Mouse (Mus musculus) v-Abl transformed pro-B cells (cell line): ENCODE results near the gene Tmem164.

ENCODE experiments used
- in situ Hi-C, 2 experiments: fragments of 400-800 bp; cut with MboI; formaldehyde crosslinking; loops; one replicate each; pipeline ENCODE4 v1.15.1; 2025; ENCODE audit not compliant: unreplicated experiment in 2 of 2

Tmem164 gene

DNA sequence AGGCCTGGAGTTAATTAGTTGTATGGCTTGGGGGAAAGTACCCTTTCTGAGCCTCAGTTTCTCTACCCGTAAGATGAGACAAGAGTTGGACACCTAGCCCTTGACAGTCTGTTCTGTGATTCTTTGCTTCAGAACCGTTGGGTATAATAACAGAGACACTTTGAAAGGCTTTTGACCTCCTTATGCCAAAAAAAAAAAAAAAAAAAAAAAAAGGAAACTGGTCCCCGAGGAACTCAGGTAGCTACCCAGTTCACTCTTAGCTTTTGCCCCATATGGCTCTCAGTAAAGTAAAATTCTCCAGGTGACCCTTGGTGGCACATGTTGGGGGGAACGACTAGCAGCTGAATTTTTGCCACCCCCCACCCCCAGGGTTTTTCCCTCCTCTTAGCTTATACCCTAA, 3.5 kb downstream of the Tmem164 start:
- in situ Hi-C loops: loop anchor here (10.0 to 25.0 kb wide), 3 partner anchors 120 to 297 kb away; partner anchors contain the start of gene Acsl4 (in 2 of the 2)

DNA sequence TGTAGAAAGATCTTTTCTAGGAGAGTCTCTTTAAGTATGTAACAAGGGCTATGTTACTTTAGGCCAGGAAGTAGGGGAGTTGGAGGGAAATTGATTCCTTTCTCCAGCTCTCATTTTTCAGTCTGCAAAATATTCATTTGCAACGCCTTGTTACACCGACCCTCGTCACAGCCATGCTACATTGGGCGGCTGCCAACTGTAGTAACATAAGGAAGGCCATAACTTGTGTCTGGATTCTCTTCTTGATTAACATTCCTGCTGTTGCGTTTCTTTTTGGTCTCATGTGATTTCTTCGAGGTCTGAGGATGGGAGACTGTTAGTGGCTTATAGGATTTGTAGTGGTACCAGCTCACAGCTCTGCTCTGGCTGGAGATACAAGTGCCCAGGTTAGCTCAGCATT, 4.5 kb downstream of the Tmem164 start:
- in situ Hi-C loops: loop anchor here (10.0 to 25.0 kb wide), 3 partner anchors 119 to 298 kb away; partner anchors contain the start of gene Acsl4 (in 2 of the 2)

DNA sequence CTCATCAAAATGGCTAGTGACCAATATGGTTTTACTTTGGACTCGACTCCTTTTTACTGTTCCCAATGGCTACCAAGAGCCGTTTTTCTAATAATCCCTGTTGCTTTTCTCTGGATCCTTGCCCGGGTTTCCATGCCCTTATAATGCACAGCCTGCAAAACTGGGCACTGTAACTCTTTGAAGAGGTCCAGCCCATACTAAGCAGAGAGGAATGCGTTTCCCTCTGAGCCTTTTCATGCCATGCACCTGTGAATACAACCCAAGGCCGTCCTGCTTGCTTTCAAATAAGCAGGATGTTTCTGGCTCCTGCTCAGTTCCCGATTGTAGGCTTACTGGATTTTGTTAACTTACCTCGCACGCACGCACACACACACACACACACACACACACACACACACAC, 7.3 kb downstream of the Tmem164 start:
- in situ Hi-C loops: loop anchor here (10.0 to 25.0 kb wide), 3 partner anchors 116 to 301 kb away; partner anchors contain the start of gene Acsl4 (in 2 of the 2)

DNA sequence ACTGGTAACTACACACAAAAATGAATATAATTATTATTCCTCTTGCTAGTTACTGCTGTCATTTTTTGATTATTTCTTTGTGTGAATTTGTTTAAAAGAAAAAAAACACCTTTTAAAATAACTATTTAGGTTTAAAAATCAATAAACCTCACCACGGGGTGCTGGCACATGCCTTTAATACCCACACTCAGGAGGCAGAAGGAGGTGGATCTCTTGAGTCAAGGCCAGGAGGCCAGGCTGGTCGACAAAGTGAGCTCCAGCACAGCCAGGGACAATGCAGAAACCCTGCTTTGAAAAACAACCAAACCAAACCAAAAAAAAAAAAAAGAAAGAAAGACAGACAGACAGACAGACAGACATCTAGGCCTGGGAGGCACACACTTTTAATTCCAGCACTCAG, 12.1 kb downstream of the Tmem164 start:
- in situ Hi-C loops: loop anchor here (25.0 kb wide), 2 partner anchors 131 to 306 kb away; partner anchors contain the start of gene Acsl4 (in 2 of the 2)

DNA sequence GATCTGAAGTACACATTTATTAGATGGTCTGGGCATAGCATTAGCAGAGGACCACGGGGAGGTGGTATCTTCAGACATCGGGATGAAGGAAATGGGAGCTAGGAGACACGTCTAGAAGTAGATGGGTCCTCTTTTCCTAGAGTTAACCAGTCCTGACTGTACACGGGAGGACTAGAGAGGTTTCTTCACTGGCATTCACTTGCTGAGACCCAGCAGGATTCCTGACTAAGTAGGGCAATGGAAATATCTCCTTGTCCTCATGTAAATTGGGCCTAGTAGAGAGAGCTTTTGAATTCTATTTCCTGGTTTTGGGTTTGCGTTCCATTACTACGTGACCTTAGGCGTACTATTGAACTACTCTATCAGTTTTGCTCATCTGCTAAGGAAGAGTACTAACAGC, 13.1 kb downstream of the Tmem164 start:
- in situ Hi-C loops: loop anchor here (25.0 kb wide), 2 partner anchors 132 to 307 kb away; partner anchors contain the start of gene Acsl4 (in 2 of the 2)

DNA sequence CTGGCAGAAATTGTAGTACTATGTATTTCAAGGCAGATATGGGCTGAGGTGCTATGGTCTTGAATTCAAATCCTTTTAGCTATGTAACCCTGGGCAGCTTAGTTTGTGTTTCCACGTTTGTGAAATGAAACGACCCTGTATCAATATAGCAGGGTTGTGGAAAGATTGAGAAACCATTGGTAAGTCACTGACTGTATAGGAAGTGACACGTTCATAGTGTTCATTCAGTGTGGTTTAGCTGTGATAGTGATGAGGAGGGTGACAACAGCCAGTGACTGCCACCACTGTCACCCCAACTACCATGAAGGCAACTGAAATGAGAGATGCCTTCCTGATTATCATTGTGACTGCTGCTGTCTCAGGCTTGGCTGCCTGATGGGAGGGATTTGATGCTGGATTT, 13.7 kb downstream of the Tmem164 start:
- in situ Hi-C loops: loop anchor here (25.0 kb wide), 2 partner anchors 133 to 308 kb away; partner anchors contain the start of gene Acsl4 (in 2 of the 2)

DNA sequence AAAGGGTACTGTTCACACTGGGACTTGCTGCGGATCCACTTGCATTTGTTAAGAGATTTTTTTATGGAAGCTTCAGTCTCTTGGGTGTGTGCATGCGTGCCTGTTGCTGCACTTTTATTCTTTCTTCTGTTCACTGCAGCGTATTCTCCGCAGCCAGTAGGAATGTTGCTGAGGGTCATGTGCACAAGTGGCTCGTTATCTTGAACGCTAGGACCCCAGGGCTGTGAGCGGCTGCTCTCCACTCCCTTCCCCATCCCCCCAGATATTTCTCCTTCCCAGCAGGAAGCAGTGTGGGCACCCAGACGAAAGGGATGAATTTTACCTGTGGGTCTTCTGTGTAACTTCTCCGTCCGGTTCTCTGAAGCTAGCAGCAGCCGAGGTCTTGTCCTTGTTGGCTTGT, 15.6 kb downstream of the Tmem164 start:
- in situ Hi-C loops: loop anchor here (25.0 kb wide), 2 partner anchors 134 to 309 kb away; partner anchors contain the start of gene Acsl4 (in 2 of the 2)

DNA sequence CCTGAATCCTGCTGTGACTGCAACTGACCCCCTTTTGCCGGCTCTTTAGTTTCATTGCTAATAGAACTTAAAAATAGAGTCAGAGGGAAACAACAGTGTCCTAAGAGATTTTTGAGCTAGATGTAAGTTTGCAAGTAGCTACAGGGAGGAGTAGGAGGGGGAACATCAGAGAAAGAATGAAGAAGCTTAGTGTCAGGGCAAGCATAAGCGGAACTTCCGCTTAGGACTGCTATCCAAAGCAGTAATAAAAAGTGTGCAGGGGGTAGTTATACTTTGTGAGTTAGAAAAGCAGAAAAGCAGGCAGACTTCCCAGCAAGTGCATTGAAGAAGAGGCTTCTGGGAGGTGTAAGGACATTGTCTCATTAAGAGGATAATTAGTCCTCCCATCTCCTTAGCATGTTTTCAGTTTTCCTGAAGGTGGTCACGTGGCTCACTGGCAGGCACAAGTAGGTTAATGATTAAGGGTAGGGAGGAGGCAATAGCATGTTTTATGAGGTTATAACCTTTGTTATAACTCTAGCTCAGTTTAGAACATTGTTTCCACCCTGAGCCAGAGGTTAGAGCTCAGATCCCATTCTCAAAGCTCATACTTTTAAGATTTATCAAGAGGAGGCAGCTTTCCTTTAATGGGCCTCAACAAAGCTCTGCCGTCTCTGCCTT, 16.5 kb downstream of the Tmem164 start:
- in situ Hi-C loops: loop anchor here (25.0 kb wide), 2 partner anchors 135 to 310 kb away; partner anchors contain the start of gene Acsl4 (in 2 of the 2)

DNA sequence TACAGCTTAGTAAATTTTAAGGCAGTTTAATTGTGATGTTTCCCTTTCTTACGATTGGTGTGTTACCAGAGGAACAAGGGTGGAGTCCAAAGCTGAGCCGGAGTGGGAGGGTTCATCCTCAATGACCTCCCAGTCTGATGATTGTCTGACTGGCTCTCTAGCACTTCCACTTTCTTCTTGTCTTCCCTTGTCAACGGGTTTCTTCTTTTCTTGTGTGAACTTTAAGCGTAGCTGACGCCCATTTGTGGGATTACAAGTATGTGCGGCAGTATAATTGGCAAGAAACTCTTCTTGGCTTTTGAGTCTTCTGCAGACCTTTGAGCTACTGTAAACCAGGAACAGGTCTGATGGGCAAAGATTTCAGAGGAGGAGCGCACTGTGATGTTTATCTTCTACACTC, 17.0 kb downstream of the Tmem164 start:
- in situ Hi-C loops: loop anchor here (25.0 kb wide), 2 partner anchors 136 to 311 kb away; partner anchors contain the start of gene Acsl4 (in 2 of the 2)

DNA sequence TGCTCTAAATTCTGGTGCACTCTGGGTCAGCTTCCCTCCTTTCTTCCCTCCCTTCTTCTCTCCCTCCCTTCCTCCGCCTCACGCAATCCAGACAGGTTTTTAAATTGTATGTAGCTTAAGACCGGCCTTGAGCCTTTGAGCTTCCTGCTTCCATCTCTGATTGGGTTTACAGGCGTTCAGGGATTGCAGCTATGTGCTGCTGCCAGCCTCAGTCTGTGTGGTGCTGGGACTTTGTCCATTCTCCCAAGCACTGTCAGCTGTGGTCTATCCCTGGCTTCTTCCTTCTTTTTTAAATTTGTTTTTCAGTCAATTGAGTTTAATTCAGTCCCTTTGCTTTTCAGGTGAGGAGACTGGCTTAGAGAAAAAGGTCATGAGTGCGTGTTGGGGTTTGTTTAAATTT, 20.9 kb downstream of the Tmem164 start:
- in situ Hi-C loops: no loop called here

DNA sequence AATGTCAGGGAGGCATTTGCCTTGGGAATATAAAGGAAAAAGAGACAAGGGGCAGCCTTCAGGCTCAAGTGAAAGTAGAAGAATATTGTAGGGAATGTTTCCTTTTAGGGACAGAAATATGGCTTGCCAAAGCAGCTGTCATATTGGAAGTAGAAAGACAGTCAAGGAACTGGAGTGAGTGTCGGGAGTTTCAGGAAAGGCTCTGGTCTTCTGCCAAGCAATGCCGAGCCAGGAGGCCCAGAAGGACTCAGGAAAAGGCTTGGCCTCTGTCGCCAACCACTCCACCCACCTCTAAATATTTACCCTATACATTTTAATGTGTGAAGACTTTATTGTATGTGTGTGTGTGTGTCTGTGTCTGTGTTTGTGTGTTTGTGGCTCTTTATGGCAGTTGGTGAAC, 21.4 kb downstream of the Tmem164 start:
- in situ Hi-C loops: no loop called here

DNA sequence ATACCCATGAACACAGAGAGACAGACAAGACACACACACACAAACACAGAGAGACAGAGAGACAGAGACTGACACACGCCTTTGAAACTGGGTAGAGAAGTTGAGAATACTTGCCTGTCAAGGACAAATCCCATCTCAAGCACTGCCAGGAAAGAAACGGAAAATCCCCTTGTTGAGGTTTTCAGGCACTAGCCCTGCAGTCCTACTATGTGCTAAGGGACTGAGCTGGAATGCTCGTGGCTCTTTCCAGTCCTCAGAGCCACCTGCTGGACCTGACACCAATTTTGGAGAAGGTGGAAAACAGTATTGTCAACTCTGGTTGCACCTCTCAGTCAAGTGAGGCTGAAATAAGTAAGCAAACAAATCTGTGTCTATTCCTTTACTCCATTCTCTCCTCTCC, 22.7 kb downstream of the Tmem164 start:
- in situ Hi-C loops: no loop called here

DNA sequence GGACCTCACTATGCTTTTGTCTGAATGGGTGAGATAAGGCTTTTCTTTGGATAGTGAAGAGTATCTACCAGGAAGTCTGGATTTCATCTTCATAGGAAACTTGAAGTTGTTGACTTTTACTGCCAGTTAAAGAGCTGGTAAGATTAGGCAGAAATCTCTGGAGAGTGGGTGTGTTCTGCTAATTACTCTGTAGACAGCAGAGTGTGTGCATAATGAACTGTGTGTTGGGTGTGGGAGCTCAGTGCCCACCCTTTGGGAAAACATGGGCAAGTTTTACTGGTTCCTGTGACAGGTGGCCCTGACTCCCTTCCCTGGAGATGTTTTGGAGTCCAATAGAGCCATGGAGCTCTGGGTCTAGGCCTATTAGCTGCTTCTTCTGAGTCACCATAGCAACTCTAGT, 27.1 kb downstream of the Tmem164 start:
- in situ Hi-C loops: no loop called here

DNA sequence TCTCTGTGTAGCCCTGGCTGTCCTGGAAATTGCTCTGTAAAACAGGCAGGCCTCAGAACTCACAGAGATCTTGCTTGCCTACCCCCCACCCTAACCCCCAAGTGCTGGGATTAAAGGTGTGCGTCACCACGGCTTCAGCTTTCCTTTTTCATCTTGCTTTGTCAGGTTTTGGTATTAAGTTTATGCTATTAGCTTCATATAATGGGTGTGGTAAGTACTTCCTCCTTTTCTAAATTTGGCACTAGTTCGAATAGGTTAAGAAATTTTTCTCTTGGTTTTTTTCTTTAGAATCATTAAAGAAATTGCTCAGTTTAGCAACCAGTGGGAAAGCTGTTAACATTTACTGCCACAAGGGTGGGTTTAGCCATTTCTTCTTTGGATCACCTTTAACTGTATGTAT, 34.8 kb downstream of the Tmem164 start:
- in situ Hi-C loops: no loop called here

DNA sequence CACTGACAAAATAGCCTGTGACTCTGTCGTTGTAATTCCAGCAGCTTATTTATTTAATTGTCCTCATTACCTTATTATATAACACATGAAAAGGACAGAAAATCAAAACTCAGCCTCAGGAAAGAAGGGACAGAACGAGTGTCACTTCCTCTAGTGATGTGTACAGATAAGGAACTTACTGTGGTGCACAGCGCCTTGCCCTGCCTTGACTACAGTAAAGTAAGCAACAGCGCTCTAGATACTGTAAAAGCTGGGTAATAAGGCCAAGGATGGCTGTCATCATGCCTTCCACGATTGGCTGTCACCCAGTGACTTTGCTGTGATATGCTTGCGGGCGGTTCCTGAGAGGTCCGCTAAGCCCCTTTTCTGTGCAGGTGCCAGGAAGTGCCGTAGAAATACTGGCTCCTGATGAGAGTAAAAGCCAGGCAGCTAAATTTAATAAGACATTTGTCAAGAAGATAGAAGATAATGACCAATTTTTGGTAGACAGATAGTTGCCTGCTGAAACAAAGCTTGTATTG, 36.8 kb downstream of the Tmem164 start:
- in situ Hi-C loops: no loop called here

DNA sequence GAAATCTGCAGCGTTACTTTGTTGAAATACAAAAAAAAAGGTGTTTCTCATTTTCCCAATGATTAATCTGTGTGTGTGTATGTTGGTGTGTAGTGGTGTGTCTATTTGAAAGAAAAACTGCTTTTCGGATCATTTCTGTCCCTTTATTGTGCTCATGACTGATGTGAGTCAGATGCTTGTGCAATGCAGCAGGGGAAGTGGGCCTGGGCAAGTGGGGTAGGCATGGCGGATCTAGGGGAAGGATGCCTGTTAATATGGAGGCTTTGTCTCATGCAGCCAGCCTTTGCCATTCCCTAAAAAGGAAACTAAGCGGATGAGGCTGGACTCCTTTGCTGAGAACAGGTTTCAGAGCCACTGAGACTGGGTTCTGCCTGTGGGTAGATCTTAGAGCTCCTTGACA, 37.6 kb downstream of the Tmem164 start:
- in situ Hi-C loops: no loop called here

DNA sequence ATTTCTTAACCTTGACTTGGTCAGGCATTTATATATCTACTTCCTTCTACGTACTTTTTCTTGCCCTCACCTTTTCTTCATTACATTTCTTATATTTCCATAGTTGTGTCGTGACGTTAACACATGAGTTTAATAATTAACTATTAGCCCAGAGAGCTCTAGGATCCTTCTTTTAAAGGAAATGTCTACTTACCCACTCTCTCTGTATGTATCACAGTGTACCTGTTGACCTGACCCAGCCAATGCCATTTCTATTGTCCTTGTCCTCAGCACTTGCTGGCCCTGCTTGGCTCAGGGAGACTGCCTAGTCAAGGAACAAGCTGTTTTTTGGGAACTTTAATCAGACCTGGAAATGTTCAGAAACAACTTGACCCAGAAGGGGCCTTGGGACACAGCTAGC, 40.7 kb downstream of the Tmem164 start:
- in situ Hi-C loops: no loop called here

DNA sequence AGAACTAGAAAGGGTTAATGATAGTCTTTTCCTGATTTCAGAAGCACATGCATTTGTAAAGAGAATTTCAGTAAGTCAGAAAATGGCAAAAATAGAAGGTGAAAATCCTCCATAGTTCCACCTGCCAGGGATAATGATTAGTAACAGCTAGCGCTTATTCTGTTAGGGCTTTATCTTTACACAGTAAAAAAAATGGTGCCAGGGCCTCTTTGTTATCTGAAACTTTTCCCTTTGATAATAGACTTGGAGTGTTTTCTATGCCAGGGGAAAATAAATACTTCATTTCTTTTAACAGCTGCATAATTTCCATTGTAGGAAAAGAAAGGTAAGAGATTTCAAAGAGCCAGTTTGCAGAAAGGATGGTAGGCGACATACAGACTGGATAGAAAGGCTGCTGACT, 43.0 kb downstream of the Tmem164 start:
- in situ Hi-C loops: no loop called here

DNA sequence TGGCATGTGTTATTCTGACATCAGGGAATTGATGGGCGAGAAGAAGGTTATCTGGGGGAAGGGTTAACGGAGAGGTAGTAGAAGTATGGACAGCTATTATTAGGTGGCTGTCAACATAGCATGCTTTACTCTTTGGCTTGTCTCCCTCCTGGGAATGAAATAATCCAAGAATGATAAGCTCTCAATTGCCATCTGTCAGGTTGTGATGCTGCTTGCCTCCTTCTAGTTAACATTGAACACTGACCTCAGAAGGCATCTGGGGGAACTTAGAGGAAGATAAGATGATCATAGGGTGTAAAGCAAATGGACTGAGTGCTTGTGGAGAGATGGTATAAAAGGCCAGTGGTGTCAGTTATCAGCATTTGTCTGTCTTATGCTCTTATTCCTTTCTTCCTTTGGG, 44.4 kb downstream of the Tmem164 start:
- in situ Hi-C loops: no loop called here

DNA sequence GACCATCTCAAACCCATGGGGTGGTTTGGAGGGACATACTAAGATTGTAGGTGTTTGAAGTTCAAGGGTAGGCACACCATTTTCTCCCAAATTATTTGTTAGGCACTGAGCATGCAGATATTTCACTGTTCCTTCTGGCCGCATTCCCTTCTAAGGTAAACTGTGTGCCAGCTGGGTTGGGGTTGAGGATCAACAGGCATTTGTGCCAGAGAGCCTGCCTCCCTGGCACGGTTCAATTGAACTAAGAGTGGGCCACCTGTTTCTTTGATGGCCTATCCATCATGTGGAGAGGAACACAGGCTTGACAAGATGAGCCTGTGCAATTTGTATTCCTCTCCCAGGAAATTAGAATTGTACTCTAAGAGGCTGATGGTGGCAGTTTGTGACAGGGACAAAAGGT, 45.1 kb downstream of the Tmem164 start:
- in situ Hi-C loops: no loop called here

DNA sequence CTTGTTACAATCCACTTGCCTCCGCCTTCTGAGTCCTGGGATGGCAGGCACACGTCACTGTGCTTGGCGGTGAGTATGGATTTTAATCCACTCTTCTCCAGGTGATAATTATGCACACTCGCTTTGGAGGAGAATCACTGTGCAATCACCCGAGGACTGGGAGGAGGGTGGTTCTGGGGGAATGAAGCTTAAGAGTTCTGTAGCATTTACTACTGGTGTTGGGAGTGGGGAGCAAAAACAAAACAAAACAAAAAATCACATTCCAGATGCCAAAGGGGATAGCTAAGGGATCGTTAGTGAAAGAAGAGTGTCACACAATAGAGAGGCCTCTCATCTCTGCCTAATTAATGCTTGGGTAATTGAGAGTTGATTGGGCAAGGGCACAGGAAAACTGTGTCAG, 46.6 kb downstream of the Tmem164 start:
- in situ Hi-C loops: no loop called here

DNA sequence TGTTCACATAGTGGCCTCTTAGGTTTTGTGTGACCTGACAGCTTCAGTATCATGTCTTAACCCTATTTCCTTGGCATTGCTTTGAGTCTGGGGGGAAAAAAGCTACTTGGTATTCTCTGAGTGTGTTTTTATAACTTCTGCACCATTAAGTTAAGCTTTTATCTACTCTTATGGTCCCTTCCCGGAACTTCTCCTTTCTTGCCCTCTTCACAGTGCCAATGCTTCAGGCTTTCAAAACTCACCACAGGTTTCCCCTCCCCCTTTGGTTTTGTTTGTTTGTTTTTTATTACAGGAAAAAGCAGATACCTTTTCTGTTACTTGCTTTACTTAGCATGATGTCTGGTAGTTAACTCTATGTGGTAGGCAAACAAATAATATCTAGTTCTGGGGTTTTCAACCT, 47.8 kb downstream of the Tmem164 start:
- in situ Hi-C loops: no loop called here
